Mouse (Mus musculus): Measurements from ENCODE around the gene Epha3. TPM values are rescaled to one million over a fixed set of nuclear protein-coding genes. Genes with fewer than 3 reads are reported as not detected.

Gene Epha3
- polyA plus RNA-seq, 1 experiment from 2014 or later: 7.8 TPM

DNA sequence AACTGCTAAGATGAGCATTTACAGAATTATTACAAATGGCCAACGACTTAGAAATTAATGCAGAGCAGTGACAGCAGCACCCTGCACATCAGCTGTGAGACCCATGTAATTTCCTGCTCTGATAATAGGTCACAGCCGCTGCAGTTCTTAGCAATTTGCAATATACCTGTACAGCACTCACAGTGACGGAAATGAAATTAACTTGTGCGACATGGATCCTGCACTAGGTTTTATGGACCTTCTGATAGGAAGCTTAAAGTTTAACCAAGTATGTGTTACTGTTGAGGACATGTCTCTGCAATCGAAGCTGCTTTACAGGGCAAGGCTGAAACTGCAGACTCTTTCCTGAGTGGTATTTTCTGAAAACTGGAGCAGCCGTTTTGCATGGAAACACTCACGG, 80.4 kb downstream of the Epha3 start:
- Histone ChIP-seq H3K9ac (no peak overlapping the region), H3K27me3 (no peaks in the 10 kb centered on the region), H3K36me3 (no peaks in the 10 kb centered on the region), H3K4me1 (replicated peaks) (peaks cover 6% of the 10 kb centered on the region; the same call in 1 of the 2 replicates), H3K4me3 (no peak overlapping the region), H3K4me2 (no peak overlapping the region), H3K27ac (no peak overlapping the region), H3K9me3 (replicated peaks) (no peaks in the 10 kb centered on the region)
- WGBS: 77% methylated on average over 7 of the region's 7 CpGs
- ATAC-seq (replicated peaks; ENCODE audit: insufficient number of reproducible peaks, insufficient read depth, low FRiP score, low read depth): no peak

GRCm38 (mm10) chr16:63782101-63782500, 81.9 kb downstream of the Epha3 start:
- H3K4me2 ChIP-seq: no peak overlapping the region
- WGBS: 49% methylated on average over 1 of the region's 1 CpGs
- H3K4me3 ChIP-seq: no peak overlapping the region
- no peak for ATAC-seq (replicated peaks; ENCODE audit: insufficient number of reproducible peaks, insufficient read depth, low FRiP score, low read depth)
- H3K27ac ChIP-seq: no peak overlapping the region
- peaks cover 6% of the 10 kb centered on the region; the same call in 1 of the 2 replicates for H3K4me1 ChIP-seq (replicated peaks)
- no peaks in the 10 kb centered on the region for H3K27me3 ChIP-seq
- no peaks in the 10 kb centered on the region for H3K36me3 ChIP-seq
- H3K9me3 ChIP-seq (replicated peaks): no peaks in the 10 kb centered on the region
- no peak overlapping the region for H3K9ac ChIP-seq

DNA sequence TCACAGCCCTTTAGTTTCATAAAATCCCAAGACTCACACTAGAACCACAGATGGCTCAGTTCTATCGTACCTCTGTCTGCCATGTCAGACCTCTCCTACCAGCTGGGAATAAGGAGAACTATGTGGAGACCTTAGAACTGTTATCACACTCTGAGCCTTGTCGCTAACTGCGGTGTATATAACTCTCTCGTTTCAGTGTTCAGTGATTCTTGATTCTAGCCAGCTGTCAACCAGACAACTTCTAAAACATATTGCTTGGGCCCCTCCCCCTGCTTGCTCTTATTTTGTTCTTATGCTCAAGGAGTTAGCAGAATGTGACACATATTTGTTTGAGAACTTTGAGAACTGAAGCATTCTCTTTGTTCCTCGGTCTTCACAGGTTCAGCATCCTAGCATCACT, 83.8 kb downstream of the Epha3 start:
- Histone ChIP-seq H3K36me3 (no peaks in the 10 kb centered on the region), H3K9me3 (replicated peaks) (no peaks in the 10 kb centered on the region), H3K4me3 (no peak overlapping the region), H3K4me2 (no peak overlapping the region), H3K9ac (no peak overlapping the region), H3K27ac (no peak overlapping the region), H3K27me3 (no peaks in the 10 kb centered on the region), H3K4me1 (replicated peaks) (peaks cover 6% of the 10 kb centered on the region; the same call in 1 of the 2 replicates)
- ATAC-seq (replicated peaks; ENCODE audit: insufficient number of reproducible peaks, insufficient read depth, low FRiP score, low read depth): no peak
- 55% methylated on average over 5 of the region's 5 CpGs for WGBS

GRCm38 (mm10) chr16:63777811-63778210, 86.2 kb downstream of the Epha3 start:
- Histone ChIP-seq H3K4me1 (replicated peaks) (peaks cover 6% of the 10 kb centered on the region; the same call in 1 of the 2 replicates), H3K4me3 (no peak overlapping the region), H3K9me3 (replicated peaks) (no peaks in the 10 kb centered on the region), H3K9ac (no peak overlapping the region), H3K27ac (no peak overlapping the region), H3K4me2 (no peak overlapping the region), H3K36me3 (no peaks in the 10 kb centered on the region), H3K27me3 (no peaks in the 10 kb centered on the region)
- ATAC-seq (replicated peaks; ENCODE audit: insufficient number of reproducible peaks, insufficient read depth, low FRiP score, low read depth): no peak
- WGBS: 60% methylated on average over 1 of the region's 1 CpGs

- no peaks in the 10 kb centered on the region for H3K36me3 ChIP-seq
- no peak overlapping the region for H3K4me2 ChIP-seq
- 90% methylated on average over 3 of the region's 3 CpGs for WGBS
- no peak overlapping the region for H3K4me3 ChIP-seq
- H3K27me3 ChIP-seq: no peaks in the 10 kb centered on the region
- no peaks in the 10 kb centered on the region for H3K9me3 ChIP-seq (replicated peaks)
- no peak overlapping the region for H3K9ac ChIP-seq
- no peaks in the 10 kb centered on the region for H3K4me1 ChIP-seq (replicated peaks)
- H3K27ac ChIP-seq: no peak overlapping the region
- no peak for ATAC-seq (replicated peaks; ENCODE audit: insufficient number of reproducible peaks, insufficient read depth, low FRiP score, low read depth)
Measured at GRCm38 (mm10) chr16:63772566-63772965, 91.4 kb downstream of the Epha3 start.

GRCm38 (mm10) chr16:63767589-63767988, 96.4 kb downstream of the Epha3 start:
- Histone ChIP-seq H3K36me3 (no peaks in the 10 kb centered on the region), H3K9ac (no peak overlapping the region), H3K4me2 (no peak overlapping the region), H3K27me3 (no peaks in the 10 kb centered on the region), H3K9me3 (replicated peaks) (no peaks in the 10 kb centered on the region), H3K4me3 (no peak overlapping the region), H3K4me1 (replicated peaks) (no peaks in the 10 kb centered on the region), H3K27ac (no peak overlapping the region)
- ATAC-seq (replicated peaks; ENCODE audit: insufficient number of reproducible peaks, insufficient read depth, low FRiP score, low read depth): no peak
- WGBS: 67% methylated on average over 5 of the region's 5 CpGs

- 92% methylated on average over 4 of the region's 4 CpGs for WGBS
- no peak for ATAC-seq (replicated peaks; ENCODE audit: insufficient number of reproducible peaks, insufficient read depth, low FRiP score, low read depth)
Measured at GRCm38 (mm10) chr16:63761177-63761576, 102.8 kb downstream of the Epha3 start.

DNA sequence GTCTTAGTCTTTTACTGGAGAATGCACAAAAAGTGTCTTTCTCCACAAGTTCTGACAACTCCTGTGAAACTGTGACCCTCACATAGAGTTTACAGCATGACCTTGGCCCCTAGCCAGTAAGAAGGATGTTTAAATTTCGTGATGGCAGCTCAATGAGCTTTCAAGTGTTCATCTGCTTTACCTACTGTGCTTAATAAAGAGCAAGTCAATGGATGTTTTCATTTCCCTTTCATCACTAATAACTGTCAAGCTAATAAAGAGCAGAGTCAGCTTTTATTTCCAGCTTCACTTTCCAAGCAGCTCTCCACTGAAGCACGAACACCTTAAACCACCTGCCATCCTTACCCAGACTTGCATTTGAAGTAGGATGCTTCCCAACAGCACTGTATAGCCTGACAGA, 103.9 kb downstream of the Epha3 start:
- Histone ChIP-seq H3K9me3 (replicated peaks) (no peaks in the 10 kb centered on the region), H3K36me3 (no peaks in the 10 kb centered on the region), H3K4me2 (no peak overlapping the region), H3K27me3 (no peaks in the 10 kb centered on the region), H3K4me3 (no peak overlapping the region), H3K9ac (no peak overlapping the region), H3K4me1 (replicated peaks) (no peaks in the 10 kb centered on the region), H3K27ac (no peak overlapping the region)
- ATAC-seq (replicated peaks; ENCODE audit: insufficient number of reproducible peaks, insufficient read depth, low FRiP score, low read depth): no peak
- WGBS: 29% methylated on average over 2 of the region's 2 CpGs

More at GRCm38 (mm10) chr16:63761177-63761576, 102.8 kb downstream of the Epha3 start:
- Histone ChIP-seq H3K36me3 (no peaks in the 10 kb centered on the region), H3K4me3 (no peak overlapping the region), H3K9ac (no peak overlapping the region), H3K27ac (no peak overlapping the region), H3K4me1 (replicated peaks) (no peaks in the 10 kb centered on the region), H3K27me3 (no peaks in the 10 kb centered on the region), H3K4me2 (no peak overlapping the region), H3K9me3 (replicated peaks) (no peaks in the 10 kb centered on the region)

DNA sequence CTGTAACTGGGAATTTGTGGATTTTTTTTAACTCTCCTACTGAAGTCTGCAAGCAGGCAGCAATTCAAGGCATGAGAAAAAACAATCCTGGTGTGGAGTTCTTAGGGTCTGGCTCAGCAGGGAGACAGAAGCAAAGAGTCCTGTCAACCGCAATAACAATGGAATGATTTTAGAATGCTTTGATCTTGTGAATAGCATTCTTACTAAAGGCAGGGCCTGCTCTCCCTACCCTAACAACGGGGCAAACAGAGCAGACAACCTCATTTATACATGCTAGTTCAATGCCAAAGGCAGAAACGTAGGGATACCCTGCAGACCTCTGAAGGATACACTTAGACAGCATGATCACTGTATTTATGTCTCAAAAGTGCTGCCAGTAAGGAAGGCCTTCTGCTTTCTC, 110.9 kb downstream of the Epha3 start:
- WGBS: 13% methylated on average over 3 of the region's 3 CpGs
- Histone ChIP-seq H3K27ac (0 out of 2 replicates have a peak overlapping the region, but pooled peaks have one; percentile 37), H3K9me3 (replicated peaks) (no peaks in the 10 kb centered on the region), H3K4me3 (no peak overlapping the region), H3K4me2 (no peak overlapping the region), H3K9ac (no peak overlapping the region), H3K4me1 (replicated peaks) (peaks cover 4% of the 10 kb centered on the region; the same call in 1 of the 2 replicates), H3K27me3 (no peaks in the 10 kb centered on the region), H3K36me3 (no peaks in the 10 kb centered on the region)
- ATAC-seq (replicated peaks; ENCODE audit: insufficient number of reproducible peaks, insufficient read depth, low FRiP score, low read depth): no peak

- Histone ChIP-seq H3K4me1 (replicated peaks) (peaks cover under 1% of the 10 kb centered on the region; the same call in 1 of the 2 replicates), H3K27ac (no peak overlapping the region), H3K27me3 (no peaks in the 10 kb centered on the region), H3K9me3 (replicated peaks) (no peaks in the 10 kb centered on the region), H3K4me2 (no peak overlapping the region), H3K4me3 (no peak overlapping the region), H3K9ac (no peak overlapping the region), H3K36me3 (no peaks in the 10 kb centered on the region)
- ATAC-seq (replicated peaks; ENCODE audit: insufficient number of reproducible peaks, insufficient read depth, low FRiP score, low read depth): no peak
- WGBS: 71% methylated on average over 2 of the region's 2 CpGs
Measured at GRCm38 (mm10) chr16:63747817-63748216, 116.2 kb downstream of the Epha3 start.

DNA sequence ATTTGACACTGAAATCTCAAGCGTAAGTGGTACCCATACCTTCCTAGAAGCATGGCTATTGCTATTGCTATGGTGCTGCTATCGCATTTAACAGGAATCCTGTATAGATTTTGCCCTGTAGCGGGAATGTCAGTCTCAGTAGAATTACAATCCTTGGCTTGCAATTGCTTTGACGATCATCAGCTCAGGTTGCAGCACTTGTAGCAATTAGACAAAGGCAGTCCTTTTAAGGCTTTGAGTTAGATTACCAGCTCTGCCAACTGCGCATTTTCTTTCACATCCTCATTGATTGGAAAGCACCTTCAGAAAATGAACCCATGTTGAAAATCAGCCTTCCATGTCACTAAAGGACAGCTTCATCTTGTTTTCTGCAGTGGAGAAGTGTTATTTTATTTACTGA, 118.5 kb downstream of the Epha3 start:
- Histone ChIP-seq H3K9me3 (replicated peaks) (no peaks in the 10 kb centered on the region), H3K4me3 (no peak overlapping the region), H3K4me1 (replicated peaks) (no peaks in the 10 kb centered on the region), H3K9ac (no peak overlapping the region), H3K27me3 (no peaks in the 10 kb centered on the region), H3K4me2 (no peak overlapping the region), H3K27ac (no peak overlapping the region), H3K36me3 (no peaks in the 10 kb centered on the region)
- 73% methylated on average over 5 of the region's 5 CpGs for WGBS
- ATAC-seq (replicated peaks; ENCODE audit: insufficient number of reproducible peaks, insufficient read depth, low FRiP score, low read depth): no peak

- Histone ChIP-seq H3K9me3 (replicated peaks) (no peaks in the 10 kb centered on the region), H3K27me3 (no peaks in the 10 kb centered on the region), H3K4me3 (no peak overlapping the region), H3K27ac (no peak overlapping the region), H3K9ac (no peak overlapping the region), H3K4me2 (no peak overlapping the region), H3K36me3 (no peaks in the 10 kb centered on the region), H3K4me1 (replicated peaks) (no peaks in the 10 kb centered on the region)
- WGBS: 56% methylated on average over 9 of the region's 9 CpGs
- ATAC-seq (replicated peaks; ENCODE audit: insufficient number of reproducible peaks, insufficient read depth, low FRiP score, low read depth): no peak
Measured at GRCm38 (mm10) chr16:63743208-63743854, 120.6 kb downstream of the Epha3 start.
